Mouse (Mus musculus) liver, embryonic 14.5 days (tissue): ENCODE data around the gene Zfp618. TPM values are rescaled to one million over a fixed set of nuclear protein-coding genes. Genes with fewer than 3 reads are reported as not detected.
A peak's percentile ranks its signal among the peaks of the same experiment; 100 is the strongest.

Source experiments
- ATAC-seq: fragments of 200-750 bp; cut with Nextera tagmentation; 2 replicates; pipeline ENCODE4 v1.8.0; 2017; ENCODE audit warnings: moderate number of reproducible peaks, mild to moderate bottlenecking, moderate library complexity; ENCODE audit not compliant: insufficient read depth
- DNase-seq, 3 experiments: peaks; one replicate each; pipeline ENCODE4 v3.0.0-alpha.2; 2012 to 2013; ENCODE audit warnings: low read depth in 3 of 3, low spot score in 3 of 3
- H3K27ac ChIP-seq: fragments of 300-500 bp; sonication (generic); 2 replicates; pipeline ENCODE4 v1.5.1; 2014; ENCODE audit warnings: moderate library complexity, mild to moderate bottlenecking, control low read depth, inconsistent platforms
- H3K27me3 ChIP-seq: fragments of 300-500 bp; sonication (generic); 2 replicates; pipeline ENCODE4 v1.6.1; 2014; ENCODE audit warnings: mild to moderate bottlenecking, low read length, moderate library complexity; ENCODE audit not compliant: control insufficient read depth, insufficient read depth
- H3K36me3 ChIP-seq: fragments of 300-500 bp; sonication (generic); replicated peaks from 2 replicates; pipeline ENCODE4 v1.6.1; 2014; ENCODE audit warnings: low read depth; ENCODE audit not compliant: control insufficient read depth, insufficient read depth
- H3K4me1 ChIP-seq, 2 experiments: fragments of 200-500 bp in 1 of 2; fragments of 300-500 bp in 1 of 2; sonication (generic) in 1 of 2; replicated peaks; 2 replicates each; pipeline ENCODE4 v1.6.1; 2012 to 2014; ENCODE audit warnings: antibody characterized with exemption in 1 of 2, inconsistent platforms in 1 of 2, low read length in 1 of 2; ENCODE audit not compliant: control insufficient read depth in 2 of 2, insufficient read depth in 2 of 2
- H3K4me2 ChIP-seq: fragments of 300-500 bp; sonication (generic); 2 replicates; pipeline ENCODE4 v1.6.1; 2014; ENCODE audit warnings: low read depth, mild to moderate bottlenecking, control low read depth, moderate library complexity
- H3K4me3 ChIP-seq, 2 experiments: fragments of 200-500 bp in 1 of 2; fragments of 300-500 bp in 1 of 2; sonication (generic) in 1 of 2; 2 replicates each; pipeline ENCODE4 v1.5.1; 2012 to 2014; ENCODE audit warnings: low read depth in 2 of 2, low read length in 2 of 2, mild to moderate bottlenecking in 2 of 2, control low read depth in 1 of 2, inconsistent platforms in 1 of 2, moderate library complexity in 1 of 2; ENCODE audit not compliant: insufficient read depth in 1 of 2
- H3K9ac ChIP-seq: fragments of 300-500 bp; sonication (generic); replicated peaks from 2 replicates; pipeline ENCODE4 v1.6.1; 2014; ENCODE audit warnings: mild to moderate bottlenecking, control low read depth, moderate library complexity
- H3K9me3 ChIP-seq: fragments of 300-500 bp; sonication (generic); 2 replicates; pipeline ENCODE4 v1.6.1; 2016; ENCODE audit warnings: low read length, mixed read lengths; ENCODE audit not compliant: control insufficient read depth
- CTCF ChIP-seq: IDR thresholded peaks from 2 replicates; pipeline ENCODE4 v1.5.1; 2016; ENCODE audit warnings: antibody characterized with exemption, low read depth, control low read depth
- EP300 ChIP-seq: IDR thresholded peaks from 2 replicates; pipeline ENCODE4 v1.6.1; 2016; ENCODE audit warnings: antibody characterized with exemption, low read depth
- WGBS: fragments of 180-500 bp; shearing (Covaris S2); extraction: QIAGEN DNeasy Blood & Tissue Kit; methylation state at CpG from one replicate; pipeline ENCODE4 v1.1.7; 2014; ENCODE audit not compliant: insufficient replicate concordance; 5-methylcytosine and 5-hydroxymethylcytosine counted together
- polyA plus RNA-seq, 2 experiments: library from polyadenylated mRNA; depleted of rRNA in 1 of 2; stranded (reverse) in 1 of 2; unstranded in 1 of 2; fragments of >200 nt; fragmentation: Nextera tagmentation in 1 of 2; extraction: Ambion mirVana in 1 of 2; gene quantifications; 2 replicates each; pipeline versions ENCODE4 v1.2.1 to v1.2.3; 2012 to 2014

Gene Zfp618
- polyA plus RNA-seq, 2 experiments: 1.5 TPM

DNA sequence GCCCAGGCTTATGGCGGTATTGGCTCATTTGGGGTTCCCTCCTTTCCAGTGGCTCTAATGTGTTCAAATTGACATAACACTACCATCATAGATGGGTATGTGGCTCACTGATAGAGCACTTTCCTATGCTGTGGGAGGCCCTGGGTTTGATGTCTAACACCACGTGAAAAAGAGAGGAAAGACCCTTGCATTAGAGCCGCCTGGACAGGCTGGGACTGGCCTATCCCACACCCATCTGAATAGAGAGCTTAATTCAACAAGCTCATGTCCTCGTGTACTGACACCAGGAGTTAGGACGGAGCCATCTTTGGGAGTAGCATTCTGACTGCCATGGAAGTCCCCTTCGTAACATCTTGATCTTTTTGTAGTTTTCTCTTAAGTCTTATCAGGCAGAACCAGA, 32.2 kb downstream of the Zfp618 start:
- TF ChIP-seq EP300 (no peak), CTCF (no peak)
- DNase-seq (no peak), ATAC-seq (no peak)
- Histone ChIP-seq H3K9ac (no peak overlapping the region), H3K36me3 (no peaks in the 10 kb centered on the region), H3K4me2 (no peak overlapping the region), H3K27ac (no peak overlapping the region), H3K27me3 (no peaks in the 10 kb centered on the region), H3K9me3 (no peaks in the 10 kb centered on the region), H3K4me1 (peaks cover 0 to 24% of the 10 kb centered on the region in 2 experiments; a peak in 2 of 4 replicates), H3K4me3 (no peak overlapping the region)
- WGBS: 54% methylated on average over 6 of the region's 6 CpGs

DNA sequence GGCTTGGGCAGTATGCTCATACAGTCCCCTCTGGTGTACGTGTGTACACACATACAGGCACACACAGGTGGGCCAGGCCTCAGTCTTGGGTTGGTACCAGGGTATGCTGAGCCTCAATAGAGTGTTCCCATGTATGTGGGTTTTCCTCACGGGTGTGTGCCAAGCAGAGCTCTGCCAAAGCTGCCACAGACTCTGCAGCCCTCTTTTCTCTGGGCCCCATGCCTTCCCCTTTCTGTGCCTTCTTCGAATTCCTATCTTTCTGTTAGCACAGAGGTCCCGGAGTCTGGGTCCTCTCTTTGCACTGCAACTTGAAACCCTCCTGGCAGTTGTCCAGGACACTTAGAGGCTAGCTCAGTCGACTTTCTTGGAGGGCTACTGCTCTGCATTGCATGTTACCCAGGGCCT, 33.1 kb downstream of the Zfp618 start:
- ATAC-seq: no peak
- 36% methylated on average over 5 of the region's 5 CpGs for WGBS

DNA sequence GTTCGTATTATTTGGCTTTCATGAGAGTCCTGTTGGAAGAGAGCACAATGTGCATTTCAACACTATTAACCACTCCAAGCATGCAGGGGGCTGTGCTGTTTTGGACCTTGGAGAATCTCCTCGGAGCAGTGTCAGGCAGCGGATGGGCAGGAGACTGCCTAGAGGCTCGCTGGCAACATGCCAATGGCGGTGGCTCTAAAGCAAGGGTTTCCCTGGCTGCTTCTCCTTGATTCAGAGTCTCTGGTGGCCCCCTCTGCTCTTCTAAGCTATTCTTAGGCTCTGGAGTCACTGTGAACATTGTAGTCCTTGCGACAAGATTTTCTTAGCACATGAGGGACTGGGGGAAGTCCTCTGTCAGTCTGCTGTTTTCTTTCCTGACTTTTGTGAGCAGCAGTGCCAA, 33.5 kb downstream of the Zfp618 start:
- no peak overlapping the region for H3K4me2 ChIP-seq
- WGBS: 65% methylated on average over 6 of the region's 6 CpGs

More for the DNA sequence above, 33.1 kb downstream of the Zfp618 start:
- Histone ChIP-seq H3K27me3 (no peaks in the 10 kb centered on the region), H3K9me3 (no peaks in the 10 kb centered on the region), H3K27ac (no peak overlapping the region), H3K36me3 (no peaks in the 10 kb centered on the region), H3K4me2 (no peak overlapping the region), H3K4me3 (no peak overlapping the region), H3K4me1 (peaks cover 0 to 21% of the 10 kb centered on the region in 2 experiments; a peak in 2 of 4 replicates), H3K9ac (no peak overlapping the region)
- DNase-seq: no peak
- TF ChIP-seq EP300: no peak
- TF ChIP-seq CTCF: no peak

DNA sequence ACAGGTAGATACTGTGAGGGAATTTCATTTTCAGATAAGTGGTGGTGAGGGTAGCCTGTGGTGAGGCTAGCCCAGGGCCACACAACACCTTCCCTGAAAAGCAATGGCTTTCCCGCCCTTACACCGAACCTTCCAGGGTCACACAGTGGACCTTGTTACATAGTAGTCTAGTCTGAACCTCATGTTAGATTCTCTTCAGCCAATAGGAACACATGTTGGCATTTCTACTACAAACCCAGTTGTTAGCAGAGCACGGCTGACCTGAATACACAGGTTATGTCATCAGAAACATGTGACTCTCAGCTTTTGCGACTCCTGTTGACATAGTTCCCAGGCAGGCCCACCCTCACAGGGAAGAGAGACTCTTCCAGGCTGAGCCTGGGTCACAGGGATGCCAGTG, 33.9 kb downstream of the Zfp618 start:
- Histone ChIP-seq H3K36me3 (no peaks in the 10 kb centered on the region), H3K9ac (no peak overlapping the region), H3K9me3 (no peaks in the 10 kb centered on the region), H3K4me2 (no peak overlapping the region), H3K4me1 (peaks cover 0 to 21% of the 10 kb centered on the region in 2 experiments; a peak in 2 of 4 replicates), H3K4me3 (no peak overlapping the region), H3K27me3 (no peaks in the 10 kb centered on the region), H3K27ac (no peak overlapping the region; the same call in 1 of the 2 replicates)
- WGBS: 69% methylated on average over 4 of the region's 4 CpGs
- no peak for DNase-seq
- TF ChIP-seq CTCF: no peak
- no peak for TF ChIP-seq EP300
- peak; percentile 82 for ATAC-seq

More for the DNA sequence above, 33.5 kb downstream of the Zfp618 start:
- H3K27ac ChIP-seq: no peak overlapping the region; the same call in 1 of the 2 replicates
- H3K27me3 ChIP-seq: no peaks in the 10 kb centered on the region
- no peak for DNase-seq
- H3K4me1 ChIP-seq: peaks cover 0 to 21% of the 10 kb centered on the region in 2 experiments; a peak in 2 of 4 replicates
- no peak for ATAC-seq
- H3K9ac ChIP-seq: no peak overlapping the region
- H3K36me3 ChIP-seq: no peaks in the 10 kb centered on the region
- H3K4me3 ChIP-seq: no peak overlapping the region
- TF ChIP-seq CTCF (no peak), EP300 (no peak)
- no peaks in the 10 kb centered on the region for H3K9me3 ChIP-seq

DNA sequence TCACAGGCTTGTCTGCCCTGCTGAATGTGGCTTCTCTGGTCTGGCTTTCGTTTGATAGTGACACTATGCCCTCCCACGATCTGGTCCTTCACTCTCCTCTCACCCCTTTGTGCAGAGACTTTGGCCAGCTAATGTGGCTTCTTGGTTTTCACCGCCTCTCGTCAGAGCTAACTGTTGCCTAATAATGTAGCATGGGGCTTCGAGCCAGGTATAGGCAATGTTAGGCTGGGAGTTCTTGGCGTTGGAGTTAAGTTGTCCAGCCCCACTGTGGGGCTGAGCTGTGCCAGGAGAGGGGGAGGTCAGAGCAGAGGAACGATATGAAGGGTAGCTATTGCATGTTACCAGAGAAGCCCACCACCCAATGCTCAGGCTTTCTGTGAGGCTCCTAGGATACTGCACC, 34.5 kb downstream of the Zfp618 start:
- ATAC-seq (no peak), DNase-seq (no peak)
- H3K4me2 ChIP-seq: no peak overlapping the region
- no peak overlapping the region for H3K27ac ChIP-seq
- no peak overlapping the region for H3K4me3 ChIP-seq
- no peaks in the 10 kb centered on the region for H3K27me3 ChIP-seq
- no peaks in the 10 kb centered on the region for H3K36me3 ChIP-seq
- 47% methylated on average over 7 of the region's 7 CpGs for WGBS
- TF ChIP-seq EP300: no peak
- no peak for TF ChIP-seq CTCF
- H3K9me3 ChIP-seq: no peaks in the 10 kb centered on the region
- H3K9ac ChIP-seq: no peak overlapping the region
- H3K4me1 ChIP-seq: peaks cover 0 to 23% of the 10 kb centered on the region in 2 experiments; a peak in 2 of 4 replicates
